Mouse (Mus musculus) right cerebral cortex, postnatal 10 days (tissue): ENCODE results near the gene Gnai3.

Experiments used
- DNase-seq, 2 experiments: peaks; one replicate each; pipeline ENCODE4 v3.0.0; 2021; ENCODE audit warnings: low spot score in 2 of 2

The Gnai3 gene

GRCm38 (mm10) chr3:108111320-108111719 is 34.6 kb downstream of the Gnai3 start:
- DNase-seq: no peak

- no peak for DNase-seq
These were observed 40.7 kb downstream of the Gnai3 start for GRCm38 (mm10) chr3:108105281-108105680.

GRCm38 (mm10) chr3:108102075-108102474 is 43.9 kb downstream of the Gnai3 start:
- DNase-seq: no peak

GRCm38 (mm10) chr3:108101594-108101993 is 44.4 kb downstream of the Gnai3 start:
- DNase-seq: no peak

- DNase-seq: no peak
These were observed 47.6 kb downstream of the Gnai3 start for GRCm38 (mm10) chr3:108098316-108098715.

GRCm38 (mm10) chr3:108097656-108098055 is 48.3 kb downstream of the Gnai3 start:
- DNase-seq: no peak

DNA sequence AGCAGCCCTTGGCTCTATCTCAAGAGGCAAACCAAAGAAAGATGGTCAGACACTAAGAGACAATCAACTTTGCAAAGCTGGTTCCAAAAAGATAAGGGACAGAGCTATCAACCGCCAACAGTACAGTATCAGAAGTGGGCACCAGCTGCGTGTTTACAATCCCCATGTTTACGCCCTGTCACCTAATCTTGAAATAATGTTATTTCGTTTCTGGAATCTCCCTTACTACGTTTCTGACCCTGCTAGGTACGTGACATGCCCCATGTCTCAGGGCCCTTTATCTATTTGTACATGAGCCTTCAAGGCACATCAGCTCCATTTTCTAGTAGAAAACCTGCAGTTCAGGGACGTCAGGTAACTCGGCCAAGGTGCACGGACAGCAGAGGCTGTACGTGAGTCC is 49.2 kb downstream of the Gnai3 start:
- no peak for DNase-seq

GRCm38 (mm10) chr3:108096226-108096625 is 49.7 kb downstream of the Gnai3 start:
- DNase-seq: no peak

DNA sequence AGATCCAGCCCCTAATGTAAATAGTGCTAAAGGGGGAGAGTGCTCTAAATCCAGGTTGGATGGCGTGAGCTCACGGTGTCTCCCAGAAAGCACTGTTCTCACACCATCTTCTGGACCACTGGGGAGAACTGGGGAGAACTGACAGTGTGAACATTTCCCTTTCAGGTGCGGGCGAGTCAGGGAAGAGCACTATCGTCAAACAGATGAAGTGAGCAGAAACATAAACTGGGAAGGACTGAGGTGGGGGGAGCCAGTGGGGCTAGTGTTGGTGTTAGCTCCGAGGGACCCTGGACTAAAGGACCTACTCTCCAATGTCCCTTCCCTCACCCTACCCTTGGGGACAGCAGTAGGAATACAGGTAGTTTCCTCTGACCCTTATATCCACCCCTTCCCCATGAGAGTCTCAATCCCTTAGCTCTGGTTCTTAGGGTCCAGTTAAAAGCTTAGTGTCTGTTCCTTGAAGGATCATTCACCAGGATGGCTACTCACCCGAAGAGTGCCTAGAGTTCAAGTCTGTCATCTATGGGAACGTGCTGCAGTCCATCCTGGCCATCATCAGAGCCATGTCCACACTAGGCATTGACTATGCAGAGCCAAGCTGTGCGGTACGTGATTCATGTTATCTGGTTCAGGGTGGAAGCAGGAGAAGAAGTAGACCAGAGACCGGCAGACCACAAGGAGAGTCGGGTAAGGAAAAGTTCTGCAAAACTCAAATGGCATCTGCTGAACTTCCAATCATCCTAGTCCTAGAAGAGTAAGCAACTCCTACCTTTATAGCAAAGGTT is 50.8 kb downstream of the Gnai3 start:
- DNase-seq: no peak

- no peak for DNase-seq
These were observed 51.8 kb downstream of the Gnai3 start for GRCm38 (mm10) chr3:108094146-108094545.

GRCm38 (mm10) chr3:108093306-108093705 is 52.6 kb downstream of the Gnai3 start:
- no peak for DNase-seq

GRCm38 (mm10) chr3:108092536-108093115 is 53.3 kb downstream of the Gnai3 start, which contains the start of gene Gnat2:
Gnat2 (plus strand) TSS chr3:108092789.
- no peak for DNase-seq

DNA sequence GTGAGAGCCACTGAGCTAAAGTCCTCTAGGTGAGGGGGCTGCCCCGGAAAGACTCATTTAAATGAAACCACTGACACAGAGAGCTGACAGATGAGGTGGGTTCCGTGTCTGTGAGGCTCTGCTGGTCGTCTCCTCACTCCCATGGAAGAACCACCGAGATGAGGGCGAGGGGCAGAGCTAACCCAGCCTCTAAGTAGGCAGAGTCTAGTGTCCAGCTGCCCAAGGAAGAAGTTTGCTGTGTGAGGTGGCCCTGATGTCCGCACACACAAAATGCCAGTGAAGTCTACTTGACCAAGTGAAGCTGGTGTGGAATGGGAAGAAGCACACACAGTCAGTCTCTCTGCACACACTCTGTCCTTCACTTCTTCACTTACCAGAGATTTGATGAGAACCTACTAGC is 53.9 kb downstream of the Gnai3 start:
- no peak for DNase-seq

DNA sequence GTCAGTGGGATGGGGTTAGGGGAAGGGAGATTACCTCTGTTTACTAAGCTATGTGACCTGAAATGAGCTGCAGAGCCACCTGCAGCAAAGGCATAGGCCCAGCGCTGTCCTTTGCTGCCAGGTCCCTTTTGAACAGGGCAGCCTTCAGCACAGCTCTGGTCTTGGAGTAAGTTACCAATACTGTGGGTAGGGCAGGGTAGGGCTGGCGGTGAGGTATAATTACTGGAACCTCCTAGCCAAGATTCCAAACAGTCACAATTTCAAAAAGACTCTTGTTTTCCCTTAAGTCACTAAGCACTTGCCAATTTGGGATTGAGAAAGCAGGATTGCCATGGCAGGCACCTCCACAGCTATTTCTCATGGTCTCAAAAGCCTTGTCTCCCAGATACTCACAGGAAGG is 55.4 kb downstream of the Gnai3 start:
- no peak for DNase-seq

DNA sequence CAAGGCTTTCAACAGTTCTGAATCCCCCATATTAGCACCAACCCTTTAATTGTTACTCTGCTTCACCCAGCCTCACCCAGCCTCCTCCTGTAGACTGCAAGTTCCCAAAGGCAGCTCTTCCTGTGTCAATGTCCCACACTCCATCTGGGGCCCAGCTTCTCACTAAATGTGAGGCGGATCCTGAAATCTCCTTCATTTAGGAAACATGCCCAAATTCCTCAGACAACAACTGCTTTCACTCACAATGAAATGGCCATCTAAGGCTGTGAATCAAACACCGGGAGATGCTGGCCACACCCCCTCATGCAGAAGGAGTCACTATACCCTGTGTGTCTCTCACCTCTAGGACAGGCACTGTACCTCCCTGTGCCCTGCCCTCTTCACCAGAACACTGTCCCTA is 56.0 kb downstream of the Gnai3 start:
- DNase-seq: no peak

- no peak for DNase-seq
These were observed 57.0 kb downstream of the Gnai3 start for GRCm38 (mm10) chr3:108088842-108089380.

DNA sequence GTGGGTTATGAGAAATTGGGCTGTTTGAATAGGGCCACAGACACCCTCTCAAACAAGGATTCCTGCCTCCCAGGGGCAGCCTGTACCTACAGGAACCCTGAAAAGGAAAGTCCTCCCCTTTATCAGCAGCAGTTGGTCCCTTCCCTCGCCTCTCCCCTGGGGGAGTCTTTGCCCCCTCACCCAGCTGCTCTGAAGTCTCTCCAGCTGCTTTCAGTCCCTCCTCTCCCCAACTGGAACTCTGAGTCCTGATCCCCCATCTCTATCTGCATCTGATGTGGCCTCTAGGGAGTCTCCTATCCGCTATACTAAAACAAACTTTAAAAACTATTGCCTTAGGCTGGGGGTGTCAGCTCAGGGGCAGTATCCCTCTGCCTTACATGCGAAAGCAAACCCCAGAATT is 58.6 kb downstream of the Gnai3 start:
- no peak for DNase-seq

GRCm38 (mm10) chr3:108086470-108086979 is 59.4 kb downstream of the Gnai3 start, which contains the start of gene Ampd2:
Ampd2 (minus strand) TSS chr3:108086651.
- peak; percentile 64 to 68 for DNase-seq

DNA sequence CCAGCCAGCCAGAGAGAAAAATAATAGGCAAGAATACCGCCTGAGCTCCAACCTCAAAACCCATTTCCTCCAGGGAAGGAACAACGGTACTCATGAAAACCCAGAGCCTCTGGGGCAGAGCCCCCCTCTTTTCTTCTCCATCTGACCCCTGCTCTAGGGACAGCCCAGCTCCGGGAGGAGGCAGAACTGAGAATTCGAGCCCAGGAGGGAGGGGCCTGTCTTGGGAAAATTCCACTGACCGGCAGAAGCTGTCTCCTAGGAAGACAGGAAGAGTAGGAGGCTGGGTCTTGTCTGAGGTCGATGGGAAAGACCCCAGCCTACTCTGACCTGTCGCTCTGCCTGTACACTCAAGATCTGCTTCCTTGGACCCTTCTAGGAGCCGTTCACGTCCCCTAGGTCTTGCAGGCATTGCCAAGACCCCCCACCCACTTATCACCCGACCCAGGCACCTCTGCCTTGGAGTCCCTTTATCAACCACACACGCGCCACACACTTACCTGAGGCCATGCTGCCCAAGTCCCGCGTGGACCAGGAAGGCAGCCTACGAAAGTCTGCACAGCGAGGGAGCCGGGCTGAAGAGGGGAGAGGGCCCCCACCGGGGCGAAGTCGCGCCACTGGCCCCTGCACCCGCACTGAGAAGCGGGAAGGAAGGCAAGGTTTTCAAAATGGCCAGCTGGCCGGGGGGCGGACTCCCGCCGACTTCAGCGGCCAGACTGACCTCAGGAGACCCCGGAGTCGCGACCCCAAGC is 60.1 kb downstream of the Gnai3 start:
- peak; percentile 66 to 76 for DNase-seq

DNA sequence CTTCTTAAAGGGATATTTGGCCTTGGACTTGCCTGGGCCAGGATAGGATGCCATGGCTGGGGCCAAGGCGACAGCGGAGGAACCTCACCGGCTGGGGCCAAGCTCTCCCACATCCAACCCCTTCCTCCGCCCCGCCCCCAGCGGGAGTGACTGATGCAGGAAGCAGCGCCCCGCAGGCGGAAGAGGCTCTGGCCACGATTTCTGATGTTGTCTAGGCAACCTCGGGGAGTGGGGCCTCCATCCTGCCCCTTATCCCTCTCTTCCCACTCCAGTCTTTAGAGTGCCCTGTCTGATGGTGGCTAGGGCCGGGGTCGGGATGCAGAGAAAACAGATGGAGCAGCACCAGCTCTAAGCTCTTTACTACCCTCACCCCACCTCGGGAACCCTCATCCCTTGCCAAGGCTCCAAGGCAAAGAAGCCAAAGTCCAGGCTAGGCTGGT is 60.6 kb downstream of the Gnai3 start:
- DNase-seq: peak; percentile 95 to 96

- peak in 1 of 2 experiments; percentile 58 for DNase-seq
These were observed 61.1 kb downstream of the Gnai3 start for GRCm38 (mm10) chr3:108084767-108085270.

- DNase-seq: no peak
These were observed 62.0 kb downstream of the Gnai3 start for GRCm38 (mm10) chr3:108083904-108084407.
